Mouse (Mus musculus): ENCODE results near the gene Emd.

Emd gene

DNA sequence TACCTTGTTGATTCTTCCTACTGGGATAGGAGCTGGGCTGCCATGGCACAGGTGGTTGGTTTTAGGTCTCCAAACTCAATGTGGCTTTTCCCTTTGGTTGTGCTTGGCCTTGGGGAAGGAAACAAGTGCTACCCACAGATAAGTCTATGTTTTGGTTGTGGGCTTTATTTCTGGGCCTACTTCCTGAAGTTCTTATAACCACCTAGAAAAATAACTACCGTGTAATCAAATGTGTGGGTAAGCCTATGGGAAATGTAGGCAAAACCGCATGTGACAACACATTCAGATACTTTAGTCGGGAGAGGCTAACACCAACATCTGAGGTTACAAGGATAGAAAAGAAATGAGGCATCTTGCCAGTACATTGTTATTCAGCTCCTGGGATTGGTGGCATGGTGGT is 3.3 kb downstream of the Emd start:
- no peak for TF ChIP-seq GATA4 (IDR thresholded peaks at IDR 0.05; ENCODE audit: insufficient replicate concordance, low read length)

- no peak for TF ChIP-seq GATA4 (IDR thresholded peaks at IDR 0.05; ENCODE audit: insufficient replicate concordance, low read length)
Observed at GRCm38 (mm10) chrX:74269736-74270061, 15.2 kb downstream of the Emd start.

- peak; percentile 44; the same call in 1 of the 2 replicates for TF ChIP-seq GATA4 (IDR thresholded peaks at IDR 0.05; ENCODE audit: insufficient replicate concordance, low read length)
Observed at GRCm38 (mm10) chrX:74270062-74270901, 15.8 kb downstream of the Emd start, which contains the start of gene Rpl10. Gene Rpl10 (plus strand): TSS chrX:74270812.

- no peak for TF ChIP-seq GATA4 (IDR thresholded peaks at IDR 0.05; ENCODE audit: insufficient replicate concordance, low read length)
Observed at GRCm38 (mm10) chrX:74270902-74271551, 16.5 kb downstream of the Emd start.

DNA sequence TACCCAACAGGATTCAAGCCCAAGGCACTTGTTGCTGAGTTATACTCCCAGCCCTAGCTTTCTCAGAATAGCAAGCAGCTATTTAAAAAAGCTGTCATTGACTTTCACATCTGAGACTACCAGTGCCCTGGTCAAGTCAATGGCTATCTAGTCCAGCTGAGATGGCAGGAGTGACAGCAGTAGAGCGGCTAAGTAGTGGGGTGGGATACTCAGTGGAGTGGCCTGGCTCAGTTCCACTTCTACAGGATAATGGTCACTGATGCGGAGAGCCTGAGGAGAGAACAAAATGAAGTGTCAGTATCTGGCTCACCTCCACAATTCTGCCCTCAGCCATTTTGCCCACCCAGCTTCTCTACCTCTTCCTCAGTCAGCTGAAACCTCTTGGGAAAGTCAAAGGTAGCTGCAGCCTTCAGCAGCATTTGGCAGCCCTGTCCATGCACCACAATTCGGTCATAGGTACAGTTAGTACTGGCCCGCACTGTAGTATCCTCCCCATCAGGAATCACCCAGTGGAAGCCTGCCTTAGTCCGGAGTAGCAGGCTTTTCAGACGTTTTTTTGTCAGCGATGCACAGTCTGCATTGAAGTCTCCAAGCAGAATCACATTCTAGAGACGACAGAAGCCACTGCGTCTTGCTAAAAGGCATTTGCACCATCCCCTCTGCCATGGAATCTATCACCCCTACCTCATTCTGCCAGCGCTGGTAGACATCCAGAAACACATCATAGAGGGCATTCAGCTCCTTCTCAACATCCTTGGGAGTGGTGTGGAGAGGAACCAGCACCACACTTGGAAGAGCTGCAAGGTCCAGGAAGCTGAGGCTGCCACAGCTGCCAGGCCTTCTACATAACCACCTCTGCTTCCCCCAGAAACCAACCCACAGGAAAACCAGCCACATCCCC is 19.2 kb downstream of the Emd start:
- TF ChIP-seq GATA4 (IDR thresholded peaks at IDR 0.05; ENCODE audit: insufficient replicate concordance, low read length): no peak

DNA sequence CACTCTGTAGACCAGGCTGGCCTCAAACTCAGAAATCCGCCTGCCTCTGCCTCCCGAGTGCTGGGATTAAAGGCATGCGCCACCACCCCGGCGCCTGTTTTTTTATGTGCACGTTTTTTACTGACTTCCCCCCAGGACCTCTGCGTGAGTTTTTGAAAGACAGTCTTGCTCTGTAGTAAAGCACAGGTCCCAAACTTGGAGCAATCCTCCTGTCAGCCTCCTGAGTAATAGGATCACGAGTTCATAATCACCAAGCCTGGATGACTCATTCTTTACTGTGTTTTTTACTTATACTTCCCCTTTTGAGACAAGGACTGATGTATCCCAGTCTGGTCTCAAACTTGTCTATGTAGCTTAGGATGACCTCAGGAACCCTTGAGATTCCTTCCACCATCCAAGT is 23.4 kb downstream of the Emd start:
- no peak for TF ChIP-seq GATA4 (IDR thresholded peaks at IDR 0.05; ENCODE audit: insufficient replicate concordance, low read length)

DNA sequence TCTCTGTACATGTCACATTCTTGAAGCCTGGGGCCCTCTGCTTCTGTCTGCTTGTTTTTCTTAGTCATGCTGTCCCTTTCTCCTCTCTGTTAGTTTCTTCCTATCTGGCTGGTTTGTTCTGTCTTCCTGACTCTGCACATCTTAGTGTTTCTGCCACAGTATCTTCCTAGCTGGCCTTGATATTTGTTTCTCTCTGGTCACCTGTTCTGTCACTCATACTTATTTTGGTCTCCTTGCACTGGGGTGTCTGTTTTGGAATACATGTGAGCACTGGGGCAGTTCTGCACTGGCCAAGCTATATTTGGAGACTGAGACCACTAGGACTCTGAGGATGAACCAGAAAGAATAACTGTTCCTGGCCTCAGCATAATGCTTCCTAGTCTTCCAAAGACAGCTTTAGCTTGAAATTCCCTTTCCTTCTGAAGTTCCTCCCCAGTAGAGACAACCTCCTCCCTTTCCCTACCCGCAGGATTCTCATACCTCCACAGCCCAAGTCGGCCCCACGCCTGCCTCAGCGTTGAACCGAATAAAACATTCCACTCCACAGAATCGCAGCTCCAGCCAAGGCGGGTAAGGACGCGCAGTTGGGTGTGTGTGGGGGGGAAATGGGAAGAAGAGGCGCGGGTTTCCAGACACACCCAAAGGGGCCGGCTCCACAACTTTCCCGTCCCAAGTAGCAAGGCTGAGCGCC is 26.7 kb downstream of the Emd start:
- TF ChIP-seq GATA4 (IDR thresholded peaks at IDR 0.05; ENCODE audit: insufficient replicate concordance, low read length): no peak

GRCm38 (mm10) chrX:74281732-74282394 is 27.4 kb downstream of the Emd start, which contains the start of the genes Taz and Dnase1l1:
Gene Taz (plus strand): TSS chrX:74281912.
Gene Dnase1l1 (minus strand): TSS chrX:74282337.
- no peak for TF ChIP-seq GATA4 (IDR thresholded peaks at IDR 0.05; ENCODE audit: insufficient replicate concordance, low read length)

GRCm38 (mm10) chrX:74282395-74283091 is 28.1 kb downstream of the Emd start:
- no peak for TF ChIP-seq GATA4 (IDR thresholded peaks at IDR 0.05; ENCODE audit: insufficient replicate concordance, low read length)

DNA sequence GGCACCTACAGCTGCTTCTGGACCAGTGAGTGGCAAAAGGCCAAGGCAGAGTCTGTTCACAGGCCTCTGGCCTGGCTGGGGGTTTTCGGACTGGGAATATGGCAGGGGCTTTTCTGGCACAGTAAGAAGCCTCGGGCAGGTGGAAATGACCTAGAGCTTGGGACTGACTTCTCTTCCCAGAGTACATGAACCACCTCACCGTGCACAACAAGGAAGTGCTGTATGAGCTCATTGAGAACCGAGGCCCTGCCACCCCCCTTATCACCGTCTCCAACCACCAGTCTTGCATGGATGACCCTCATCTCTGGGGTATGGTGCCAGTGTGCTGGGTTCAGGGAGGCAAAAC is 28.6 kb downstream of the Emd start:
- no peak for TF ChIP-seq GATA4 (IDR thresholded peaks at IDR 0.05; ENCODE audit: insufficient replicate concordance, low read length)

GRCm38 (mm10) chrX:74293431-74293830 is 38.9 kb downstream of the Emd start:
- TF ChIP-seq GATA4 (IDR thresholded peaks at IDR 0.05; ENCODE audit: insufficient replicate concordance, low read length): no peak

GRCm38 (mm10) chrX:74296538-74297448 is 42.3 kb downstream of the Emd start, which contains the start of gene Atp6ap1:
Gene Atp6ap1 (plus strand): TSS chrX:74297097.
- no peak for TF ChIP-seq GATA4 (IDR thresholded peaks at IDR 0.05; ENCODE audit: insufficient replicate concordance, low read length)

- no peak for TF ChIP-seq GATA4 (IDR thresholded peaks at IDR 0.05; ENCODE audit: insufficient replicate concordance, low read length)
Observed at GRCm38 (mm10) chrX:74298348-74298747, 43.9 kb downstream of the Emd start.

All from liver, adult (tissue).